Comparison of ENCODE assay signal across 8 mouse cellular contexts in genomic region chr1:92831188-92832001, GRCm38 (mm10). TPM values are rescaled to one million over a fixed set of nuclear protein-coding genes. Genes with fewer than 3 reads are reported as not detected.
DNase-seq lines count a peak whose midpoint lies in the region; ATAC-seq lines count a peak whose summit lies in the region.

Gpc1 (plus strand) TSS chr1:92831645.

- peak; percentile 74 for DNase-seq in T-cell, adult 2 months (ENCODE audit: low spot score)
- peak; percentile 63 to 85 for DNase-seq in cerebellum, postnatal 4 days (ENCODE audit: low spot score in 2 of 2)
- DNase-seq in gastrocnemius, postnatal 10 days = peak; percentile 77
- peak; percentile 90 for DNase-seq in induced T-regulatory cell, adult 2 months (ENCODE audit: low read depth)
- DNase-seq in left cerebral cortex, adult 8-10 months (ENCODE audit: low spot score in 2 of 2) = peak; percentile 80 to 86
- peak; percentile 86 to 91 for DNase-seq in right cerebral cortex, adult 2 months (ENCODE audit: low spot score in 2 of 2)
- DNase-seq in urinary bladder, postnatal 36 days (ENCODE audit: low spot score in 2 of 2) = peak; percentile 54 to 58

- peak; percentile 63 for ATAC-seq in megakaryocyte, adult 5-6 weeks (ENCODE audit: poor library complexity, severe bottlenecking)

RNA-seq across cellular contexts. Expression of gene Gpc1, which starts in this region (rescaled TPM):
- 100 to 1,000 TPM; 276 to 282 TPM for total RNA-seq in gastrocnemius, postnatal 10 days (2021)
- total RNA-seq in left cerebral cortex, adult 8-10 months (2022) = 10 to 100 TPM; 78.8 to 86.2 (median 83.5) TPM
- 13.7 and 17.2 TPM in 2 replicates for total RNA-seq in megakaryocyte, adult 5-6 weeks (2015)
- total RNA-seq in megakaryocyte, adult 5-6 weeks (2017) = 19.9 and 20.4 TPM in 2 replicates

Comparison
In these comparisons a context has a peak if more than half of its experiments do, and no peak if none do; other contexts are left out.
1. Peak in every context shown above with its lines: DNase-seq and ATAC-seq.